Mouse (Mus musculus) embryonic facial prominence, embryonic 13.5 days (tissue): ENCODE measurements around the gene Adam20. TPM values are rescaled to one million over a fixed set of nuclear protein-coding genes. Genes with fewer than 3 reads are reported as not detected.
"Not testable (repeated sequence)": the region's sequence is repeated elsewhere in the genome, so short reads cannot be mapped to it uniquely, and the experiment has no call there.

ENCODE experiments used
- ATAC-seq: fragments of 200-750 bp; cut with Nextera tagmentation; 2 replicates; pipeline ENCODE4 v1.8.0; 2017; ENCODE audit warnings: low read depth; ENCODE audit not compliant: insufficient number of reproducible peaks, insufficient read depth, low FRiP score, low TSS enrichment
- H3K27ac ChIP-seq: fragments of 300-500 bp; sonication (generic); 2 replicates; pipeline ENCODE4 v1.5.1; 2015; ENCODE audit warnings: moderate library complexity, mild to moderate bottlenecking, inconsistent platforms
- H3K27me3 ChIP-seq: fragments of 300-500 bp; sonication (generic); 2 replicates; pipeline ENCODE4 v1.6.1; 2015; ENCODE audit warnings: mild to moderate bottlenecking, inconsistent platforms
- H3K36me3 ChIP-seq: fragments of 300-500 bp; sonication (generic); 2 replicates; pipeline ENCODE4 v1.6.1; 2015; ENCODE audit warnings: mild to moderate bottlenecking, inconsistent platforms
- H3K4me1 ChIP-seq: fragments of 300-500 bp; sonication (generic); 2 replicates; pipeline ENCODE4 v1.6.1; 2015; ENCODE audit warnings: inconsistent platforms
- H3K4me2 ChIP-seq: fragments of 300-500 bp; sonication (generic); 2 replicates; pipeline ENCODE4 v1.6.1; 2015; ENCODE audit warnings: moderate library complexity, mild to moderate bottlenecking, inconsistent platforms
- H3K4me3 ChIP-seq: fragments of 300-500 bp; sonication (generic); 2 replicates; pipeline ENCODE4 v1.5.1; 2015; ENCODE audit warnings: mild to moderate bottlenecking, inconsistent platforms
- H3K9ac ChIP-seq: fragments of 300-500 bp; sonication (generic); 2 replicates; pipeline ENCODE4 v1.6.1; 2015; ENCODE audit warnings: mild to moderate bottlenecking, inconsistent platforms
- H3K9me3 ChIP-seq: fragments of 300-500 bp; sonication (generic); 2 replicates; pipeline ENCODE4 v1.6.1; 2016; ENCODE audit warnings: inconsistent platforms
- WGBS: fragments of 180-500 bp; shearing (Covaris S2); methylation state at CpG from one replicate; pipeline ENCODE4 v1.1.7; 2015; ENCODE audit warnings: mixed read lengths; 5-methylcytosine and 5-hydroxymethylcytosine counted together
- polyA plus RNA-seq: library from polyadenylated mRNA; unstranded; fragments of >200 nt; fragmentation: Nextera tagmentation; extraction: Ambion mirVana; gene quantifications from 2 replicates; pipeline ENCODE4 v1.2.1, GENCODE M21; 2015

The Adam20 gene
- polyA plus RNA-seq = not detected in 2 replicates

GRCm38 (mm10) chr8:40792973-40793372 lies at the start of gene Adam20:
Gene Adam20 (plus strand): TSS chr8:40793273.
- H3K4me2 ChIP-seq, H3K36me3 ChIP-seq, H3K27me3 ChIP-seq, H3K4me3 ChIP-seq, H3K27ac ChIP-seq, H3K9me3 ChIP-seq, H3K9ac ChIP-seq, ATAC-seq, H3K4me1 ChIP-seq: not testable (repeated sequence)
- 75% methylated on average over 1 of the region's 1 CpGs for WGBS

DNA sequence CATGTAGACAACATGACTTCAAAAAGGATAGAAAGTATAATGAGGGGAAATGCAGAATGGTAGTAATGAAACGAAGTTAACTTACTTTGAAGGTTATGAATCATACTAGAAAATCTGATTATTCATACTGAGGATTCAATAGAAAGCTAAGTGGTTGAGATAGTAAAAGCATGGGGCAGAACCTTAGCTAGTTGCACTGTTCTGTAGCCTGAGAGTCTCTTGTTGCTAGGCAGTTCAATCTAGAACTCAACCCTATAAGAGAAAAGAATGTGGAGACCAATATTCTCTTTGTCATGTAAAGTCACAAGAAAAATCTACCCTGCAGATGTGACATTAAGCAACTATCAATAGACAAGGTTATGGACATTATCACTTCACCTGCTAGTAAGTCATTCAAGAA lies 41.2 kb upstream of the Adam20 start, which contains the start of gene Adam25:
Adam25 (plus strand) TSS at position 301 of the 400 bp plus-strand sequence.
- ATAC-seq, H3K4me1 ChIP-seq, H3K36me3 ChIP-seq, H3K9ac ChIP-seq, H3K4me3 ChIP-seq, H3K4me2 ChIP-seq, H3K27ac ChIP-seq, H3K27me3 ChIP-seq, H3K9me3 ChIP-seq: not testable (repeated sequence)
- WGBS = 52% methylated on average over 1 of the region's 1 CpGs

DNA sequence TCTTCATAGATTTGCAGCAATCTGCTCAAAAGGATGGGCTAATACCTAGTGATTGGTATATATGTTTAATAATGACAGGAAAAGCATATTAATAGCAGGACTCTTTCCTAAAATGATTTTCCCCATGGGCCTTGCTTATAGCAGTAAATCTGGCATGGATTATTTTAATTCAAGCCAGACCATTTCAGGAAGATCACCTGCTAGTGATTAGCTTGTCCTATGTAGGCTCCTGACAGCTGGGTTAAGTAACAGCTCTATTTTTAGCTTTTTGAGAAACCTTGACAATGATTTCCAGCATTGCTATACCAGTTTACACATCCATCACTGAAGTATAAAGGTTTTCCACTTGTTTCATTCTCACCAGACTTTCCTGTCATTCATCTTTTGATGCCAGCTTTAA lies 9.8 kb upstream of the Adam20 start:
- H3K4me3 ChIP-seq = no peak overlapping the region
- no peaks in the 10 kb centered on the region for H3K9me3 ChIP-seq
- H3K27me3 ChIP-seq = no peaks in the 10 kb centered on the region
- no peaks in the 10 kb centered on the region for H3K4me1 ChIP-seq
- H3K27ac ChIP-seq = no peak overlapping the region
- H3K36me3 ChIP-seq = no peaks in the 10 kb centered on the region
- no peak overlapping the region for H3K4me2 ChIP-seq
- no peak overlapping the region for H3K9ac ChIP-seq
- no peak for ATAC-seq

DNA sequence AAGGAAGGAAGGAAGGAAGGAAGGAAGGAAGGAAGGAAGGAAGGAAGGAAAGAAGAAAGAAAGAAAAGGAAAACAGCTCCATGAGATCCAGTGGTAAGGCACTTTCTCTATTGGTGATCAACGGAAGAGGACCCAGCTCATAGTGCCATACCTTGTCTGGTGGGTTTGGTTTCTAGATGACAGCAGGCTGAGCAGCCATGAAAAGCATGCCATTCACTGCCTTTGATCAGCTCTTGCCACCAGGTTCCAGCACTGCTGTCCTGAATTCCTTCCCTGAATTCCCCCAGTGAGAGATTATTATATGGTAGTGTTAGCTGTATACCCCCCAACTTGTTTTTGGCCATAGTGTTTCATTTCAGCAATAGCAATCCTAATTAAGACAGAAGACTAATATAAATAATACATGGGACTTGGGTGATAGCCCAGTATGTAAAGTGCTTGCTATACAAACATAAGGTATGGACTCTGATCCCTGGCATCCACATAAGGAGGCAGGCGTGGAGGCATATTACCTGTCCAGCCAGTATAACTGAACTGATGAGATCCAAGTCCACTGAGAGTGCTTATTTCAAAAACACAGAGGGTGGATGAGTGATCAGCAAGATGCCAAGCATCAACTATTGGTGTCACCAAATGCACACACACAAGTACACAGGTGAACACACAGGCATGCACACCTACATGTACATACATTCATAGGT lies 10.5 kb downstream of the Adam20 start:
- no peak overlapping the region for H3K27ac ChIP-seq
- H3K4me1 ChIP-seq = no peaks in the 10 kb centered on the region
- no peaks in the 10 kb centered on the region for H3K27me3 ChIP-seq
- WGBS = 84% methylated on average over 2 of the region's 2 CpGs
- ATAC-seq = no peak
- no peak overlapping the region for H3K4me3 ChIP-seq
- no peaks in the 10 kb centered on the region for H3K36me3 ChIP-seq
- no peaks in the 10 kb centered on the region for H3K9me3 ChIP-seq
- H3K9ac ChIP-seq = no peak overlapping the region
- H3K4me2 ChIP-seq = no peak overlapping the region

Other genes with a start within 250 kb of the Adam20 start
- gene Adam24, start 118.2 kb upstream of the Adam20 start, polyA plus RNA-seq = not detected in 2 replicates
- not detected in 2 replicates for gene Adam25, start 41.1 kb upstream of the Adam20 start, polyA plus RNA-seq
- not detected in 2 replicates for gene Adam39, start 29.7 kb downstream of the Adam20 start, polyA plus RNA-seq